Mouse (Mus musculus) liver, postnatal 0 days (tissue): ENCODE measurements around the gene Ttc25. TPM values are rescaled to one million over a fixed set of nuclear protein-coding genes. Genes with fewer than 3 reads are reported as not detected.

Experiments used
- ATAC-seq: fragments of 200-750 bp; cut with Nextera tagmentation; 2 replicates; pipeline ENCODE4 v1.8.0; 2017; ENCODE audit warnings: mild to moderate bottlenecking, moderate library complexity
- DNase-seq: peaks from one replicate; pipeline ENCODE4 v3.0.0-alpha.2; 2016
- H3K27ac ChIP-seq: fragments of 300-500 bp; sonication (generic); 2 replicates; pipeline ENCODE4 v1.5.1; 2014; ENCODE audit warnings: antibody characterized with exemption, moderate library complexity, mild to moderate bottlenecking, low read depth
- H3K27me3 ChIP-seq: fragments of 300-500 bp; sonication (generic); 2 replicates; pipeline ENCODE4 v1.6.1; 2014; ENCODE audit warnings: low read length, control low read depth, mixed read lengths; ENCODE audit not compliant: insufficient read depth
- H3K36me3 ChIP-seq: fragments of 300-500 bp; sonication (generic); replicated peaks from 2 replicates; pipeline ENCODE4 v1.6.1; 2014; ENCODE audit warnings: mild to moderate bottlenecking, control low read depth, low read length, moderate library complexity, mixed read lengths; ENCODE audit not compliant: insufficient read depth
- H3K4me1 ChIP-seq: fragments of 300-500 bp; sonication (generic); 2 replicates; pipeline ENCODE4 v1.6.1; 2014; ENCODE audit warnings: antibody characterized with exemption, mild to moderate bottlenecking, control low read depth; ENCODE audit not compliant: insufficient read depth
- H3K4me2 ChIP-seq: fragments of 300-500 bp; sonication (generic); 2 replicates; pipeline ENCODE4 v1.6.1; 2014; ENCODE audit warnings: low read depth, mild to moderate bottlenecking, low read length, moderate library complexity, mixed read lengths
- H3K4me3 ChIP-seq: fragments of 300-500 bp; sonication (generic); 2 replicates; pipeline ENCODE4 v1.5.1; 2014; ENCODE audit warnings: low read depth, low read length
- H3K9ac ChIP-seq: fragments of 300-500 bp; sonication (generic); replicated peaks from 2 replicates; pipeline ENCODE4 v1.6.1; 2014; ENCODE audit warnings: mild to moderate bottlenecking, moderate library complexity
- H3K9me3 ChIP-seq: fragments of 300-500 bp; sonication (generic); 2 replicates; pipeline ENCODE4 v1.6.1; 2016; ENCODE audit warnings: mild to moderate bottlenecking, control low read depth, low read length, mixed read lengths
- CTCF ChIP-seq: sonication (generic); IDR thresholded peaks from 2 replicates; pipeline ENCODE4 v1.5.1; 2016; ENCODE audit warnings: antibody characterized with exemption, low read depth
- EP300 ChIP-seq: IDR thresholded peaks from 2 replicates; pipeline ENCODE4 v1.6.1; 2016; ENCODE audit warnings: antibody characterized with exemption, low read depth, mild to moderate bottlenecking
- WGBS: fragments of 180-500 bp; shearing (Covaris S2); extraction: QIAGEN DNeasy Blood & Tissue Kit; methylation state at CpG from one replicate; pipeline ENCODE4 v1.1.7; 2014; ENCODE audit not compliant: insufficient replicate concordance; 5-methylcytosine and 5-hydroxymethylcytosine counted together
- polyA plus RNA-seq: library from polyadenylated mRNA; unstranded; fragments of >200 nt; fragmentation: Nextera tagmentation; extraction: Ambion mirVana; gene quantifications from 2 replicates; pipeline ENCODE4 v1.2.1, GENCODE M21; 2015

The Ttc25 gene
- polyA plus RNA-seq, 1 experiment from 2014 or later: 0.22 TPM

- Histone ChIP-seq H3K9me3 (no peaks in the 10 kb centered on the region), H3K4me1 (no peaks in the 10 kb centered on the region), H3K4me3 (no peak overlapping the region), H3K9ac (no peak overlapping the region), H3K27me3 (no peaks in the 10 kb centered on the region), H3K36me3 (peaks cover 86% of the 10 kb centered on the region), H3K4me2 (no peak overlapping the region), H3K27ac (peak overlapping the region; percentile 36; the same call in 1 of the 2 replicates)
- ATAC-seq (no peak), DNase-seq (no peak)
- WGBS: 87% methylated on average over 3 of the region's 3 CpGs
- no peak for TF ChIP-seq CTCF
- no peak for TF ChIP-seq EP300
Observed at GRCm38 (mm10) chr11:100585148-100585547, 39.7 kb downstream of the Ttc25 start.

GRCm38 (mm10) chr11:100588462-100588861 is 43.1 kb downstream of the Ttc25 start:
- no peaks in the 10 kb centered on the region for H3K27me3 ChIP-seq
- no peaks in the 10 kb centered on the region for H3K4me1 ChIP-seq
- TF ChIP-seq EP300 (no peak), CTCF (no peak)
- H3K9me3 ChIP-seq: no peaks in the 10 kb centered on the region
- no peak overlapping the region for H3K4me3 ChIP-seq
- no peak overlapping the region for H3K4me2 ChIP-seq
- WGBS: 86% methylated on average over 2 of the region's 2 CpGs
- H3K9ac ChIP-seq: no peak overlapping the region
- no peak overlapping the region for H3K27ac ChIP-seq
- peaks cover 94% of the 10 kb centered on the region for H3K36me3 ChIP-seq
- ATAC-seq (peak; percentile 54; the same call in 1 of the 2 replicates), DNase-seq (no peak)

- Histone ChIP-seq H3K4me2 (no peak overlapping the region), H3K4me3 (no peak overlapping the region), H3K4me1 (no peaks in the 10 kb centered on the region), H3K27ac (no peak overlapping the region), H3K9me3 (no peaks in the 10 kb centered on the region), H3K36me3 (peaks cover 96% of the 10 kb centered on the region), H3K9ac (no peak overlapping the region), H3K27me3 (no peaks in the 10 kb centered on the region)
- DNase-seq: no peak
- ATAC-seq: no peak
- 91% methylated on average over 11 of the region's 11 CpGs for WGBS
- TF ChIP-seq EP300 (no peak), CTCF (no peak)
Observed at GRCm38 (mm10) chr11:100592346-100593046, 47.1 kb downstream of the Ttc25 start.

- DNase-seq: no peak
- WGBS: 84% methylated on average over 7 of the region's 7 CpGs
- no peak for TF ChIP-seq CTCF
- no peak for TF ChIP-seq EP300
Observed at GRCm38 (mm10) chr11:100594608-100595007, 49.2 kb downstream of the Ttc25 start.

GRCm38 (mm10) chr11:100595533-100595932 is 50.1 kb downstream of the Ttc25 start:
- Histone ChIP-seq H3K4me1 (no peaks in the 10 kb centered on the region), H3K4me2 (no peak overlapping the region), H3K27ac (no peak overlapping the region), H3K36me3 (peaks cover 98% of the 10 kb centered on the region), H3K27me3 (no peaks in the 10 kb centered on the region), H3K9me3 (no peaks in the 10 kb centered on the region), H3K4me3 (no peak overlapping the region), H3K9ac (no peak overlapping the region)
- WGBS: 83% methylated on average over 4 of the region's 4 CpGs
- no peak for ATAC-seq
- no peak for DNase-seq
- TF ChIP-seq CTCF (no peak), EP300 (no peak)

More at GRCm38 (mm10) chr11:100594608-100595007, 49.2 kb downstream of the Ttc25 start:
- Histone ChIP-seq H3K9me3 (no peaks in the 10 kb centered on the region), H3K27ac (no peak overlapping the region), H3K27me3 (no peaks in the 10 kb centered on the region), H3K9ac (no peak overlapping the region), H3K4me1 (no peaks in the 10 kb centered on the region), H3K4me3 (no peak overlapping the region), H3K36me3 (peaks cover 99% of the 10 kb centered on the region), H3K4me2 (no peak overlapping the region)
- ATAC-seq: no peak

- no peak for DNase-seq
- ATAC-seq: no peak
- Histone ChIP-seq H3K36me3 (peaks cover 85% of the 10 kb centered on the region), H3K4me2 (no peak overlapping the region), H3K9me3 (no peaks in the 10 kb centered on the region), H3K27me3 (no peaks in the 10 kb centered on the region), H3K27ac (peak overlapping the region; percentile 39; the same call in 1 of the 2 replicates), H3K4me1 (no peaks in the 10 kb centered on the region), H3K9ac (no peak overlapping the region), H3K4me3 (no peak overlapping the region)
- no peak for TF ChIP-seq CTCF
- no peak for TF ChIP-seq EP300
- WGBS: 76% methylated on average over 4 of the region's 4 CpGs
Observed at GRCm38 (mm10) chr11:100598074-100598473, 52.7 kb downstream of the Ttc25 start.
